Mouse (Mus musculus): ENCODE results near the gene Pafah1b1.

The Pafah1b1 gene

GRCm38 (mm10) chr11:74724235-74724791, at the start of gene Pafah1b1:
Pafah1b1 (minus strand) TSS chr11:74724670.
- peak; percentile 91 for DNase-seq (ENCODE audit: low spot score)

GRCm38 (mm10) chr11:74772386-74772785, 47.9 kb upstream of the Pafah1b1 start:
- DNase-seq (ENCODE audit: low spot score) = peak; percentile 29

GRCm38 (mm10) chr11:74771650-74772049, 47.2 kb upstream of the Pafah1b1 start:
- peak; percentile 14 for DNase-seq (ENCODE audit: low spot score)

- peak; percentile 44 for DNase-seq (ENCODE audit: low spot score)
Measured at GRCm38 (mm10) chr11:74771234-74771633, 46.8 kb upstream of the Pafah1b1 start.

- DNase-seq (ENCODE audit: low spot score) = peak; percentile 97
Measured at GRCm38 (mm10) chr11:74770595-74771207, 46.2 kb upstream of the Pafah1b1 start, which contains the start of gene Mettl16. Mettl16 (plus strand) TSS chr11:74770830.

- no peak for DNase-seq (ENCODE audit: low spot score)
Measured at GRCm38 (mm10) chr11:74770037-74770436, 45.6 kb upstream of the Pafah1b1 start.

- no peak for DNase-seq (ENCODE audit: low spot score)
Measured at GRCm38 (mm10) chr11:74768045-74768444, 43.6 kb upstream of the Pafah1b1 start.

GRCm38 (mm10) chr11:74767469-74767868, 43.0 kb upstream of the Pafah1b1 start:
- DNase-seq (ENCODE audit: low spot score) = no peak

GRCm38 (mm10) chr11:74763960-74764625, 39.6 kb upstream of the Pafah1b1 start:
- no peak for DNase-seq (ENCODE audit: low spot score)

GRCm38 (mm10) chr11:74761011-74761705, 36.7 kb upstream of the Pafah1b1 start:
- no peak for DNase-seq (ENCODE audit: low spot score)

GRCm38 (mm10) chr11:74756631-74757030, 32.2 kb upstream of the Pafah1b1 start:
- no peak for DNase-seq (ENCODE audit: low spot score)

GRCm38 (mm10) chr11:74751352-74752066, 27.0 kb upstream of the Pafah1b1 start:
- no peak for DNase-seq (ENCODE audit: low spot score)

GRCm38 (mm10) chr11:74750662-74751351, 26.3 kb upstream of the Pafah1b1 start:
- no peak for DNase-seq (ENCODE audit: low spot score)

- DNase-seq (ENCODE audit: low spot score) = no peak
Measured at GRCm38 (mm10) chr11:74749241-74749640, 24.8 kb upstream of the Pafah1b1 start.

- no peak for DNase-seq (ENCODE audit: low spot score)
Measured at GRCm38 (mm10) chr11:74748022-74748421, 23.6 kb upstream of the Pafah1b1 start.

- no peak for DNase-seq (ENCODE audit: low spot score)
Measured at GRCm38 (mm10) chr11:74737861-74738260, 13.4 kb upstream of the Pafah1b1 start.

- DNase-seq (ENCODE audit: low spot score) = no peak
Measured at GRCm38 (mm10) chr11:74734917-74735316, 10.4 kb upstream of the Pafah1b1 start.

GRCm38 (mm10) chr11:74725181-74725580, 711 bp upstream of the Pafah1b1 start:
- DNase-seq (ENCODE audit: low spot score) = no peak

GRCm38 (mm10) chr11:74723357-74724234, 874 bp downstream of the Pafah1b1 start:
- peak; percentile 90 for DNase-seq (ENCODE audit: low spot score)

GRCm38 (mm10) chr11:74721971-74722370, 2.5 kb downstream of the Pafah1b1 start:
- DNase-seq (ENCODE audit: low spot score) = no peak

Measured in adipocyte (in vitro differentiated cells).